Mouse (Mus musculus) cerebellum, postnatal 25 days (tissue): ENCODE data around the gene Glis3.
A peak's percentile ranks its signal among the peaks of the same experiment; 100 is the strongest.

Experiments
- DNase-seq, 2 experiments: peaks; one replicate each; pipeline ENCODE4 v3.0.0; 2021; ENCODE audit warnings: mixed read lengths in 2 of 2

The Glis3 gene

GRCm38 (mm10) chr19:28679776-28680391, at the start of gene Glis3:
TSS of gene Glis3 (minus strand) at chr19:28680077.
- DNase-seq: peak; percentile 31 to 44

DNA sequence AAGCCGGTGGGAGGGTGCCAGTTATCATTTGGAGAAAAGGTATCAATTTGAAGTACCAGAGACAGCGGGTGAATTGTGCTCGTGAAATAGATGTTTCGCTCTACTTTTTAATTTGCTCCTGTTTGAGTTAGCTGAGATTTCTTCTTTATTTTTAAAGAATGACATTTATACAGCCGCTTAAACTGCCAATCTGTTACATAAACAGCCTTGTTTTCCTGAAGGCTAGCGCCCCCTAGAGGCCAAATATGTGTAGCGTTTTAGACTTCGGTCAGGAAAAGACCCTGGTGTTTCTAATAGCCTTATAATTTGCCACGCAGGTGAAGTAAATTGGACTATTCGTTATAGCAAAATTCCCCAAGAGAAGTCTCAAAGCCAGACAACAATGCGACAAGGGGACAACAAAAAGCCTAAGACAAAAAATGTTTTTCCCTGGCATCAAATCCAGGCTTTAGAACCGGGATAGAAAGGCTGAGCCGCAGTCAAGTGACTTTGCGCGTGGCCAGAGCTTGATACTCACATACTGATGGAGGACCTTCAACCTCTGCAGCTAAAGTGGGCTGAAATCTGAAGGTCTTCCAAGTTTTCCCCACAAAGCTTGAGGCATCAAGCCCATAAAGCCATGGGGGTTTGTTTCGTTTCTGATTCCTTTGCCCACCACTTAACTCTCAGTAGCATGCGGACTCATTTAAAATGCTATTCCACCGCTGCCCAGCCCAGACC, 46.4 kb upstream of the Glis3 start:
- DNase-seq: peak; percentile 61 to 77

DNA sequence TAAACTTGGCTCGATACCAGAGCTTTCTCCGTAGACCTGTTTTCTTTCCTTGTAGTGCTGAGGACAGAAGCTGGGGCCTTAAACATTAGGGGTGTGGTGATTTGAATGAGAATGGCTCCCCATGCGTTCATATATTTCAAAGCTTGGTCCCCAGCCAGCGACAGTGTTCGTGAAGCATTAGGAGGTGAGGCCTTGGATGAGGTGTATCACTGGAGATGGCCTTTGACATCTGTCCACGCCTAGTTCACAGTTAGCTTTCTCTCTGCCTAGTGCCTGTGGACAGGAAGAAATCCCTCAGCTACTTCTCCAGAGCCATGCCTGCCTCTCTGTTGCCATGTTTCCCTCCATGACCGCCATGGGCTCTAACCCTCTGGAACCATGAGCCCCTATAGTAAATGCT, 44.8 kb upstream of the Glis3 start:
- DNase-seq: no peak

- DNase-seq: peak; percentile 13 to 22
Measured at GRCm38 (mm10) chr19:28722626-28723025, 42.7 kb upstream of the Glis3 start.

DNA sequence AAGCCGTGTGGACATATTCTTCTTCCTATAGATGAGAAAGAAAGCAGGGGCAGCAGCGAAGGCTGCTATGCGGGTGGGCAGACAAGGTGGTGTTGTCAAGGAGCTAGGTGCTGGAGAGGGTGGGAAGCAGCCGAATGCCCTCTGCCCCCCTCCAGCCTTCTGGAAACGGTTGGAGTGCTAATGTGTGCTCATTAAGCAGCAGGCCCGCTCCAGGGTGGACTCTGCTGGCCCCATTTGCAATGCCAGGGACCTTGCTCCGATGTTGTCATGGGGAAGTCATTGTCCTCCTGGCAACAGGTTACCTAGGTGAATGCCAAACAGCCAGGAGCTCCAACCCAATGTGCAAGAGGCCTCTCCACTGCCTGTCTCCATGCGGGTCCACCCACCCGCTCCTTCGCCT, 42.0 kb upstream of the Glis3 start:
- DNase-seq: peak in 1 of 2 experiments; percentile 14

GRCm38 (mm10) chr19:28720016-28720415, 40.1 kb upstream of the Glis3 start:
- DNase-seq: no peak

DNA sequence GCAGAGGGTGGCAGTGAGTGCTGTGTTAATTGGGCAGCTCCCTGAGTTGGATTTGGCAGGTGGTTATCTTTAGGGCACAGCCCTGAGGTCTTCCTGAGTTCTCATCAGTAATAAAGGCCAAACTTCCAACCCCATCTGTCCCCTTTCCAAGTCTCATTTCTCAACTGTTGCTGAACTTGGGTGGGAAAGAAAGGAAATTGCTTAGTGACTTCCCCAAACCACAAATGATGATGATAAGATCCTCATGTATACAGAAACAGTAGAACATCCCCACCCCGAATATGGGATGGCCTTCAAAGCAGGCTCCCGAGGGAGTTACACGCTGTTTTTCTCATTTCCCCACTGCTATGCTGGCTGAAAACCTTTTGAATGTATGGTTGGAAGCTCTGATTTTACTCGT, 34.8 kb upstream of the Glis3 start:
- no peak for DNase-seq

GRCm38 (mm10) chr19:28697718-28698117, 17.8 kb upstream of the Glis3 start:
- DNase-seq: no peak

DNA sequence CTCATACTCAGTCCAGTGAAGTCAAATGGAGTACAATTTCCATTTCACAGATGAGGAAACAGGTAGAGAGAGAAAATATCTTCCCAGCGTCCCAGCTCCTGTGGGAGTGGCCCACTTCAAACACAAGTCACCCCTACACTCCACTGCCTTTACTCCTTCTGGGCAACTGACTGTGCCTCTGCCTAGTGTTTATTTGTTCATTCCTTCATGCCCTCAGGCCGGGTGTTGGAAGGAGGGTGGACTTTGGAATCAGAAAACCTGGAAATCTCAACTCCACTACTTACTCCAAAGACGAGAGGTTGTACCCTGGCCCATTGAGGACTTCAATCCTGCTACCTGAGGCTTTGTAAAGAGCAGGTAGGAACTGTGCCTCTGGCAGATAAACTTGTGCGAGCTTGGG, 6.5 kb upstream of the Glis3 start:
- DNase-seq: no peak

GRCm38 (mm10) chr19:28685484-28685883, 5.6 kb upstream of the Glis3 start:
- DNase-seq: no peak

DNA sequence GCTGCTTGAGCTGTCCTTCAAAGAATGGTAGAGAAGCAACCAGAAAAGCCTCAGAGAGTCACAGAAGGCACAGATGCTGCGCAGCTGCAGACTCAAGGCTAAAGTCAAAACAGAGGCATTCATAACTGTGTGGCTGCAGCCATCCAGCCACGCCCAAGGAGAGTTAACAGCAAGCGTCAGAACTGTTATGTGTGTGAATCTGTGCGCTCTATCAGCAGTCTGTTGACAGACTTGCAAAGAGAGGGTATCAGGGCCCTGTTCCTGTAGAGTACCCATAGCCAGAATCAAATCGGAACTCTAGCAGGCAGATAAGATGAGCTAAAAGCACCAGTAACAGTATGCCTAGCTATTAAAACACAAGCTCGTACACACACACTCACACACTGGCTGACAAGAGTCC, 4.5 kb upstream of the Glis3 start:
- DNase-seq: no peak

DNA sequence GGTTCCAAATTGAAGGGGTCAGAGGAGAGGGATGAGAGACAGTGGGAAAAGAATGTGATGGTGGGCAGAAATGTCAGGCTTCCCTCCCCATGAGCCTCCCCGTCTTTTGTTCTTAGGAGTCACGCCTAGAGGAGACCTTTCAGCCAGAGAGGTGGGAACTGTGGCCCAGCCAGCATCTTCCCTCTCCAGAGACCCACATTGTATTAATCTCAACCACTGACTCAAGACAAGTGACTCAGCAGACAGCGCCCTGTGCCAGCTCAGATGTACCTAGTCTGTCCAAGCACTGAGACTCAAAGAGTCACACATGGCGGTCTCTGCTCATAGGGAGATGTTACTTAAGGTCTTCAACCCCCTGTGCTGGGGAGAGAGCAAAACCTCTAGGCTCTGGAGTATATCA, 3.5 kb upstream of the Glis3 start:
- DNase-seq: no peak

- no peak for DNase-seq
Measured at GRCm38 (mm10) chr19:28679291-28679775, 544 bp downstream of the Glis3 start.

DNA sequence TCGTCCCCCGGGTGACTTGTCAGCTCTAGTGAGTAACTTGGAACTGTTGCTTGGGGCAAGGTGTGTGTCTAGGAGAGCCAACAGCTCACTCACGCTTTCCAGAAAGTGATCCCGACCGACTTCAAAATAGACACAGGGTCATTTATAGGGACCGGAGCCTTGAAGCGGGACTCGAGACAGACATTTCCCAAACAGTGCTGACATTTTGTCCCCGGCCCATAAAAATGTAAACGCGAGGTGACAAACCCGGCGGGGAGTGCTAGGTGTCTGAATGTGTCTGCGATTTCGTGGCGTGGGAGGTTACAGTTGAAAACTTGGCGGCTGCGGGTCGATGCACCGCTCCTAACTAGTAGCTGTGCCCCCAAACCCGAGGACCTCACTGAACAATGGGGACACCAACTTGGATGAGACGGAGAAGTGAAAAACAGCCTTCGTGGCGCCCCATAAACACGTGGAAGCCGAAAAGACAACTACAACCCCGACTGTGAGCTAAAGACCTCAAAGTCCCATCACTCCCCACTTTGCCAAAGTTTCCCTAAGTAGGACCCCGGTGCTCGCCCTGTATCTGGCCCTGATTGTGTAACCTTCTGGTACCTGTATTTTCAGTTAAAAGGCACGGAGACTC, 1.1 kb downstream of the Glis3 start:
- no peak for DNase-seq

DNA sequence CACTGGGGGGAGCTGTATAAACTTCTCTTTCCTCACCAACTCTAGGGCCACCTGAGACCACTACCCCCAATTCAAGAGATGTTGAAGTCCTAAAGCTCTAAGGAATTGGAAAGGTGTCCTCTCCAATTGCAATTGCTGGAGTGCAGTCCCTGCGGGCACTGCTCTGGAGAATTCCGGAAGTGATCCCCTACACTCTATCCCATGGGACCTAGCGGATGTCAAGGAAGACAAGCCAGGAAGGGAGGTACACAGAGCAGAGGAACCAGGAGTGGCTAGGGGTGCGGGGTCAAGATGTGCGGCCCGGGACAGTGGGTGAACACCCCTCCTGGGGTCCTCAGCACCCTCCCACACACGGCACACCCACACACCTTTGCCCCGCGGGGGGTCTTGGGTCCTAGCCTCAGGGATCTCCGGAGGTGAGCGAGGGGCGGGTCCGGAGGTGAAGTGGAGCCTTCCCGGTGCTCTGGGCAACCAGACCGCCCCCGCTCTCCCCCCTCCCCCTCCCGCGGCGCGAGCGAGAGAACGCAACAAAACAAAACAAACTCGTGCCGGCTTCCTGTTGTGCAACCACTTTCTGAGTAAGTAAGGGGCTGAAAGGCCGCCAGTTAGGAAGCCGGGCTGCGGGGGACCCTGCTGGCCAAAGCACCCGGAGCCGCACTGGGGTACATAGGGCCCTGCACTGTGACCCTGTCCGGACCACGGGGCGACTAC, 2.0 kb downstream of the Glis3 start:
- peak; percentile 12 to 32 for DNase-seq

- no peak for DNase-seq
Measured at GRCm38 (mm10) chr19:28677045-28677727, 2.7 kb downstream of the Glis3 start.

- DNase-seq: no peak
Measured at GRCm38 (mm10) chr19:28663781-28664180, 16.1 kb downstream of the Glis3 start.

DNA sequence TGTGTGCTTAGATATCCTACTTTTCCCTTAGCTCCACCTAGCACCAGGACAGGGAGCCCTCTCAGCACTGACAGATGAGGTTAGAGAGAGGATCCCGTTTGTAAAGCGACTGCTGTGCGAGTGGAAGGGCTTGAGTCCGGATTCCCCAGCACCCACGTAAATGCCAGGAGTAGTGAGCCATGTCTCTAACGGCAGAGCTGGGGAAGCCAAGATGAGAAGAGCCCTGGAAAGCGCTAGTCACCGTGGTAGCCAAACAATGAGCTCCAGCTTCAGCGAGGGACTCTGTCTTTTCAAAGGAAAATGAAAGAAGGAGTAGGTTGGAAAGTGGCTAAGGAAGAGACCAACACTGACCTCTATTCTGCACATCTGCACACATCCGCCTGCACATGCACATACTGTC, 16.7 kb downstream of the Glis3 start:
- no peak for DNase-seq

GRCm38 (mm10) chr19:28662474-28662873, 17.4 kb downstream of the Glis3 start:
- no peak for DNase-seq

DNA sequence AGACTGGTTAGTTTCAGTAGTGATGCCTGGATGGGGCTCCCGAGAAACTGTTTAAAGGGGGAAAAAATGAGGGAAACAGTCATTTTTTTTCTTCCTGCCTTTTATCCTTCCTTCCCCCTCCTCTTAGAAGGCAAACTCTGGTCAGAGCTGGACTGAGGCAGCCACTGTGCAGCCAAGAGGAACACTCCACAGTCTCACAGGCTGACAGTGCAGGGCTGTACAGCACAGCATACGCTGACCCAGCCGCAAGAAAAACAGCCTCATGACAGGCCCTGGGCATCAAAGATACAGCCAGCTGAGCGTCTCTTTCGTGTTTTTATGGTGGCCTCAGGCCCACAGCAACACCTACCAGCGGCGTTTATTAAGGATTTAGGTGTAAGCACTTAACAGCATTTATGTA, 19.0 kb downstream of the Glis3 start:
- DNase-seq: no peak

GRCm38 (mm10) chr19:28657686-28658195, 22.1 kb downstream of the Glis3 start:
- DNase-seq: no peak

GRCm38 (mm10) chr19:28656882-28657281, 23.0 kb downstream of the Glis3 start:
- no peak for DNase-seq

- DNase-seq: no peak
Measured at GRCm38 (mm10) chr19:28655166-28655565, 24.7 kb downstream of the Glis3 start.
